Mouse (Mus musculus) hindbrain, embryonic 11.5 days (tissue): ENCODE data around the gene Uggt2. TPM values are rescaled to one million over a fixed set of nuclear protein-coding genes. Genes with fewer than 3 reads are reported as not detected.

Experiments used
- ATAC-seq: fragments of 200-750 bp; cut with Nextera tagmentation; 2 replicates; pipeline ENCODE4 v1.8.0; 2017; ENCODE audit warnings: mild to moderate bottlenecking, moderate TSS enrichment, moderate library complexity; ENCODE audit not compliant: low FRiP score
- DNase-seq: peaks from one replicate; pipeline ENCODE4 v3.0.0-alpha.2; 2015; ENCODE audit warnings: low spot score
- H3K27ac ChIP-seq: fragments of 300-500 bp; sonication (generic); 2 replicates; pipeline ENCODE4 v1.5.1; 2014; ENCODE audit warnings: mild to moderate bottlenecking, low read depth, low read length
- H3K27me3 ChIP-seq: fragments of 300-500 bp; sonication (generic); 2 replicates; pipeline ENCODE4 v1.6.1; 2014; ENCODE audit warnings: mild to moderate bottlenecking, low read length, moderate library complexity, mixed read lengths; ENCODE audit not compliant: control insufficient read depth, insufficient read depth
- H3K36me3 ChIP-seq: fragments of 300-500 bp; sonication (generic); 2 replicates; pipeline ENCODE4 v1.6.1; 2014; ENCODE audit warnings: mild to moderate bottlenecking, low read length, moderate library complexity, mixed read lengths; ENCODE audit not compliant: control insufficient read depth, insufficient read depth
- H3K4me1 ChIP-seq: fragments of 300-500 bp; sonication (generic); replicated peaks from 2 replicates; pipeline ENCODE4 v1.6.1; 2014; ENCODE audit warnings: low read length, mixed read lengths; ENCODE audit not compliant: control insufficient read depth, insufficient read depth
- H3K4me2 ChIP-seq: fragments of 300-500 bp; sonication (generic); replicated peaks from 2 replicates; pipeline ENCODE4 v1.6.1; 2014; ENCODE audit warnings: mild to moderate bottlenecking, low read depth, low read length
- H3K4me3 ChIP-seq: fragments of 300-500 bp; sonication (generic); 2 replicates; pipeline ENCODE4 v1.5.1; 2014; ENCODE audit warnings: low read depth, low read length
- H3K9ac ChIP-seq: fragments of 300-500 bp; sonication (generic); 2 replicates; pipeline ENCODE4 v1.6.1; 2014; ENCODE audit warnings: low read depth, low read length
- H3K9me3 ChIP-seq: fragments of 300-500 bp; sonication (generic); 2 replicates; pipeline ENCODE4 v1.6.1; 2016; ENCODE audit warnings: low read length; ENCODE audit not compliant: control insufficient read depth
- WGBS: fragments of 180-500 bp; shearing (Covaris S2); extraction: QIAGEN DNeasy Blood & Tissue Kit; methylation state at CpG from one replicate; pipeline ENCODE4 v1.1.7; 2014; 5-methylcytosine and 5-hydroxymethylcytosine counted together
- polyA plus RNA-seq: library from polyadenylated mRNA; unstranded; fragments of >200 nt; fragmentation: Nextera tagmentation; extraction: Ambion mirVana; gene quantifications from 2 replicates; pipeline ENCODE4 v1.2.1, GENCODE M21; 2014

The Uggt2 gene
- 17.2 and 21.9 TPM in 2 replicates for polyA plus RNA-seq

DNA sequence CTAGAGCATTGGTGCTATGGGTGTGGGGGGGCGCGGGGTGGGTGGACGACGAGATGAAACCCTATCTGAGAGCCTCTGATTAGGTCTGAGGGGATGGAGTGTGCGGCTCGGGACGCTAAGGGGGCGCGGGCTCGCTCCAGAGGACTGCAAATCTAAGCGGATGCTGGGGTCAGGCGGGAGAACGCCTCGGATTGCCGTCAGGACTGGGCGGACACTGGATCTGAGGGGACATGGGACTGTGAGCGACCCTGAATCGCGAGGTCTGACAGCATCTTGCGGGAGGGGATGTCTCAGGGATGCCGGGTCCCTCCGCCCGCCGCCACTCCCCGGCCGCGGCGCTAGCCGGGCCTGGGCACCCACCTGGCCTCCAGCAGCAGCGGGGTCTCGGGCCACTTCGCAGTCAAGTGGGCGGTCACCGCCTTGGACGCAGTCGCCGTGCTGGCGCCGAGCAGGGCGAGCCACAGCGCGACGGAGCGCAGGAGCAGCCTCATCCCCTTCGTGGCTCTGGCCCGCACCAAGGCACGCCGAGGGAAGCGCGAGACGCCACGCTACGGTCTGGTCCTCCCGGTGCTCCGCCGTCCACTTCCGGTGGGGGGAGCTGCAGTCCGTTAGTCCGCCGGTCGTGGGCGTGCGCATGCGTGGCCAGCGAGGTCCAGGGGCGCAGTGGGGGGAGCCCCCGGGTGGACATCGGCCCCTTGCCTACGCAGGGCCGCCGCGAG, at the start of gene Uggt2:
Gene Uggt2, minus strand, starts transcription at position 580 of the 719 bp plus-strand sequence.
- Histone ChIP-seq H3K27me3 (no peaks in the 10 kb centered on the region), H3K4me3 (peak within 1 kb of the TSS; percentile 52), H3K4me1 (0 out of 2 replicates have a peak, but pooled peaks cover 2% of the 10 kb centered on the region), H3K4me2 (peak within 1 kb of the TSS; percentile 78), H3K9me3 (no peaks in the 10 kb centered on the region), H3K36me3 (no peaks in the 10 kb centered on the region), H3K27ac (peak within 1 kb of the TSS; percentile 71), H3K9ac (peak within 1 kb of the TSS; percentile 76)
- peak; percentile 98 for ATAC-seq
- peak; percentile 92 for DNase-seq
- WGBS, result 0% methylated on average over 56 of the region's 72 CpGs

DNA sequence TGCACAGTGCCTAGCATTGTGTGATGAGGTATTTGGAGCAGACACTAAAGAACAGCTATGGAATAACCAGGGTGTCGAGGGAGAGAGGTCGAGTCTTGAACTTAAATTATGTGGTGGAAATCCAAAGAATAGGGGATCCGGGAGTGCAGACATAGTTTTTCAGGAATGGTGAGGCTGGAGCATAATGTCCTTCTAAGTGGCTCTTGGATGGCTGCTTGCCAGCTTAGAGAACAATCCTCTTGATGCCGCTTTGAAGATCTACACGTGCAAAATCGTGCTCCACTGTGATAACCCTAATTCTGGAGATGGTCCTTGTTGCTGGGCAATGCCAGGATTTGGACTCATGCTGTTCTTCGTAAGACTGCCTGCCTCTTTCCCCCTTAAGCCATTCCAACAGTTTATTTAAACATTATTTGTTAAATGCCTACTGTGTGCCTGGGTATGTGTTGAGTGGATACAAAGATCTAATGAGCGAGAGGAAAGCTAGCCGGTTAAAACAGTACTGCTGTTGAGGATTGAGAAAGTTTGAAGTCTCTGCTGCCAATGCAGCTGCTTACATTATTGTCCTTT, 40.2 kb upstream of the Uggt2 start:
- peak; percentile 24 for DNase-seq
- no peak for ATAC-seq
- H3K9ac ChIP-seq, result no peak overlapping the region
- H3K4me1 ChIP-seq, result peaks cover 6% of the 10 kb centered on the region; the same call in 1 of the 2 replicates
- no peak overlapping the region for H3K27ac ChIP-seq
- 47% methylated on average over 9 of the region's 9 CpGs for WGBS
- H3K4me2 ChIP-seq, result no peak overlapping the region; the same call in 1 of the 2 replicates
- no peaks in the 10 kb centered on the region for H3K36me3 ChIP-seq
- H3K27me3 ChIP-seq, result peaks cover 45% of the 10 kb centered on the region
- no peaks in the 10 kb centered on the region for H3K9me3 ChIP-seq
- no peak overlapping the region for H3K4me3 ChIP-seq

DNA sequence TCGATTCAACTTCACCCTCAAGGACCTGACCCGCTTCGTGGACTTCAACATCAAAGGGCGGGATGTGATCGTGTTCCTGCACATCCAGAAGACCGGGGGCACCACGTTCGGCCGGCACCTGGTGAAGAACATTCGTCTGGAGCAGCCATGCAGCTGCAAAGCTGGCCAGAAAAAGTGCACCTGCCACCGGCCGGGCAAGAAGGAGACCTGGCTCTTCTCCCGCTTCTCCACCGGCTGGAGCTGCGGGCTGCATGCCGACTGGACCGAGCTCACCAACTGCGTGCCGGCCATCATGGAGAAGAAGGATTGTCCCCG, 39.5 kb upstream of the Uggt2 start:
- Histone ChIP-seq H3K4me3 (peak overlapping the region; percentile 62), H3K27me3 (peaks cover 45% of the 10 kb centered on the region)
- ATAC-seq, result no peak

DNA sequence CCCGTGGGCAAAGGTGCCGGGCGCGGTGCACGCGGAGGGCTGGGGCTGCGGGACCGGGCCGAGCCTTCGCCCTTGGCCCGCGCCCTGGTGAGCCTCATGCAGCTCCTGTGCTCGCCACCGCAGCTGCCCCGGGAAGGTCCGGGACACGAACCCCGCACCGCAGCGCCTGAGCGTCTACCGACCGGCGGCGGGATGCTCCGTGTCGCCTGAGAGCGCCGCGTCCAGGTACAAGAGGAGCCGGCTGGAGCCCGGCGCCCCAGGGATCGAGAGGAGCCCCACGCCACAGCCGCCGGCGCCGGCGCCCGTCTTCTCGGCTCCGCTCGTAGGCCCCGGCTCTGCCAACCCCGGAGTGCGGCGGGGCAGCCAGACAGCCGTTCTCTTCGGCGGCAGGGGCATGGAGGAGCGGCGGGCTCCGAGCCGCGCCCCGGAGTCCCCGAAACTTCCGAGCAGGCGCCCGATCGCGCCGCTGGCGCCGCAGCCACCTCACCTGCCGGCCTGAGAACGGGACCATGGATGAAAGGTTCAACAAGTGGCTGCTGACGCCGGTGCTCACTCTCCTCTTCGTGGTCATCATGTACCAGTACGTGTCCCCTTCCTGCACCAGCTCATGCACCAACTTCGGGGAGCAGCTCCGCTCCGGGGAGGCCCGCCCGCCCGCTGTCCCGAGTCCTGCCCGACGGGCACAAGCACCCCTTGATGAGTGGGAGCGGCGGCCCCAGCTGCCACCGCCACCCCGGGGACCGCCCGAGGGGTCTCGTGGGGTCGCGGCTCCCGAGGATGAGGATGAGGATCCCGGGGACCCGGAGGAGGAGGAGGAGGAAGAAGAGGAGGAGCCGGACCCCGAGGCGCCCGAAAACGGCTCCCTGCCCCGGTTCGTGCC, 38.9 kb upstream of the Uggt2 start, which contains the start of gene Hs6st3:
Gene Hs6st3, plus strand, starts transcription at position 436 of the 880 bp plus-strand sequence.
- peaks cover 45% of the 10 kb centered on the region for H3K27me3 ChIP-seq
- H3K4me2 ChIP-seq, result peak within 1 kb of the TSS; percentile 98
- 1% methylated on average over 79 of the region's 100 CpGs for WGBS
- no peaks in the 10 kb centered on the region for H3K36me3 ChIP-seq
- H3K27ac ChIP-seq, result no peak within 1 kb of the TSS
- no peaks in the 10 kb centered on the region for H3K9me3 ChIP-seq
- peak within 1 kb of the TSS; percentile 62 for H3K4me3 ChIP-seq
- peak within 1 kb of the TSS; percentile 55 for H3K9ac ChIP-seq
- DNase-seq (peak; percentile 61), ATAC-seq (peak; percentile 69)
- peaks cover 6% of the 10 kb centered on the region; the same call in 1 of the 2 replicates for H3K4me1 ChIP-seq

More for the DNA sequence above, 39.5 kb upstream of the Uggt2 start:
- H3K4me1 ChIP-seq, result peaks cover 6% of the 10 kb centered on the region; the same call in 1 of the 2 replicates
- peak overlapping the region; percentile 98 for H3K4me2 ChIP-seq
- no peaks in the 10 kb centered on the region for H3K36me3 ChIP-seq
- no peak overlapping the region for H3K27ac ChIP-seq
- no peak overlapping the region for H3K9ac ChIP-seq
- peak; percentile 31 for DNase-seq
- no peaks in the 10 kb centered on the region for H3K9me3 ChIP-seq
- 3% methylated on average over 20 of the region's 20 CpGs for WGBS

DNA sequence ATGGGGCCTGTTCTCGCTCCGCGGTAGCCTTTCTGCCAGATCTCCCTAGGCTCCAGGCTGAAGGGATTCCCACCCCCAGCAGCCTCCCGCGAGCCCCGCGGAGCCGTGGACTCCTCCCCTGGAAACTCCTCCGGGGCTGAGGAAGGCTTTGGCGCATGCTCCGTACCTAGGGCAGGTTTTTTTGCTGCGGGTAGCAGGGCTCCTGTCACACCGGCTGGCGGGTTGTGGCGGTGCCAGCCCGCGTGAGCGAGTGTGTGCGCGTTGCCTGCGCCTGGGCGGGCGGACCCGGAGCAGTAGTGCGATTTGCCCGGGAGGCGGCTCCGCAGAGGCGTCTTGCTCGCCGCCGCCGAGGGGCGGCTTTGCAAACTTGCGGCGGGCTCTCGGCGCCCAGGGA, 38.3 kb upstream of the Uggt2 start:
- WGBS, result under 1% methylated on average over 37 of the region's 38 CpGs
- no peak overlapping the region for H3K27ac ChIP-seq
- no peaks in the 10 kb centered on the region for H3K36me3 ChIP-seq
- DNase-seq (peak; percentile 75), ATAC-seq (peak; percentile 89)
- H3K4me3 ChIP-seq, result peak overlapping the region; percentile 62
- no peaks in the 10 kb centered on the region for H3K9me3 ChIP-seq
- H3K9ac ChIP-seq, result peak overlapping the region; percentile 55
- H3K4me1 ChIP-seq, result peaks cover 6% of the 10 kb centered on the region; the same call in 1 of the 2 replicates
- H3K4me2 ChIP-seq, result peak overlapping the region; percentile 98
- peaks cover 45% of the 10 kb centered on the region for H3K27me3 ChIP-seq

DNA sequence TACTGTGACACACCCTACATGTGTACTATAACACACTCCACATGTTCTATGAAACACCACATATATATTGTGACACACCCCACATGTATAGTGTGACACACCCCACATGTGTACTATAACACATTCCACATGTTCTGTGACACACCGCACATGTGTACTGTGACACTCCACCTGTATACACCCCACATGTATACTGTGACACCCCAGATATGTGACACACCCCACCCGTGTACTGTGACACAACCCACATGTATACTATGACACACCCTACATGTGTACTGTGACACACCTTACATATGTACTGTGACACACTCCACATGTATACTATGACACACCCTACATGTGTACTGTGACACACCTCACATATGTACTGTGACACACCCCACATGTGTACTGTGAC, 28.1 kb upstream of the Uggt2 start:
- H3K9ac ChIP-seq, result no peak overlapping the region
- H3K4me3 ChIP-seq, result no peak overlapping the region
- no peak overlapping the region for H3K4me2 ChIP-seq
- DNase-seq (no peak), ATAC-seq (no peak)
- peaks cover 8% of the 10 kb centered on the region; the same call in 1 of the 2 replicates for H3K27me3 ChIP-seq
- no peaks in the 10 kb centered on the region for H3K4me1 ChIP-seq
- H3K36me3 ChIP-seq, result no peaks in the 10 kb centered on the region
- no peaks in the 10 kb centered on the region for H3K9me3 ChIP-seq
- 91% methylated on average over 2 of the region's 2 CpGs for WGBS
- no peak overlapping the region for H3K27ac ChIP-seq

- 39% methylated on average over 4 of the region's 4 CpGs for WGBS
- Histone ChIP-seq H3K4me1 (no peaks in the 10 kb centered on the region), H3K4me2 (no peak overlapping the region), H3K27me3 (peaks cover 8% of the 10 kb centered on the region; the same call in 1 of the 2 replicates), H3K9me3 (no peaks in the 10 kb centered on the region), H3K36me3 (no peaks in the 10 kb centered on the region), H3K4me3 (no peak overlapping the region), H3K9ac (no peak overlapping the region), H3K27ac (no peak overlapping the region)
- DNase-seq (peak; percentile 47), ATAC-seq (peak; percentile 69)
Observed at GRCm38 (mm10) chr14:119125840-119126239, 26.6 kb upstream of the Uggt2 start.

GRCm38 (mm10) chr14:119124061-119124460, 24.8 kb upstream of the Uggt2 start:
- H3K4me1 ChIP-seq, result no peaks in the 10 kb centered on the region
- H3K4me3 ChIP-seq, result peak overlapping the region; percentile 26; the same call in 1 of the 2 replicates
- no peaks in the 10 kb centered on the region for H3K9me3 ChIP-seq
- no peaks in the 10 kb centered on the region for H3K36me3 ChIP-seq
- H3K4me2 ChIP-seq, result peak overlapping the region; percentile 33
- peaks cover 8% of the 10 kb centered on the region; the same call in 1 of the 2 replicates for H3K27me3 ChIP-seq
- no peak overlapping the region for H3K27ac ChIP-seq
- ATAC-seq (peak; percentile 78), DNase-seq (peak; percentile 58)
- 27% methylated on average over 3 of the region's 3 CpGs for WGBS
- no peak overlapping the region for H3K9ac ChIP-seq
